Mouse (Mus musculus) lung, adult 2 months (tissue): ENCODE data around the gene Arpc5.

Source experiments
- CTCF ChIP-seq: fragments of 200-500 bp; IDR thresholded peaks from 2 replicates; pipeline ENCODE4 v1.5.1; 2011; ENCODE audit warnings: mild to moderate bottlenecking, low read length, control low read depth; ENCODE audit not compliant: insufficient read depth
- POLR2A ChIP-seq: fragments of 200-500 bp; IDR thresholded peaks from 2 replicates; pipeline ENCODE4 v1.6.1; 2011; ENCODE audit warnings: low read depth, mild to moderate bottlenecking, control low read depth, low read length, borderline replicate concordance; ENCODE audit errors: extremely low read depth

DNA sequence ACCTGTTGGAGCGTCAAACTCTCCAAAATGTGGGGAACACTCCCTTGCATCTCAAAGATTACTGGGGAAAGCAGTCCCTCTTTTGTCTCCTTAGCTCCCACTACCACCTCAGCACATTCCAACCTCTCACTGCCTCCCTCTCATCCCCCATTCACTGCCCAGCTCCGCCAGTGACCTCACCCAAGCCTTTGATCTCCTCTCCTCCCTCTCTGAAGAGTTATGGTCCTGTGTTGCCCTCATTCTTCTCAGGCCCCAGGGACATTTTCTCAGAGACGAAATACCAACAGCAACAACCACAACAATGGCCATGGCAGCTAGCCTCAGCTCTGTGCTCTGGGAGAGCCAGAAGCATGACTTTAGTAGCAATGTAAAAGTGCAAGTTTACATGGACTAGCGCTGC is 24.9 kb downstream of the Arpc5 start:
- no peak for TF ChIP-seq CTCF
- TF ChIP-seq POLR2A: no peak
